Mouse (Mus musculus): ENCODE measurements around the gene Aadat. TPM values are rescaled to one million over a fixed set of nuclear protein-coding genes. Genes with fewer than 3 reads are reported as not detected.
"Not testable (repeated sequence)": the region's sequence is repeated elsewhere in the genome, so short reads cannot be mapped to it uniquely, and the experiment has no call there.

The Aadat gene
- polyA plus RNA-seq, 1 experiment from 2014 or later, result 2.4 TPM

- DNase-seq (ENCODE audit: low spot score) (no peak), ATAC-seq (replicated peaks; ENCODE audit: insufficient number of reproducible peaks, low FRiP score, low TSS enrichment, low read depth) (no peak)
- H3K9me3 ChIP-seq (replicated peaks; ENCODE audit: control insufficient read depth, low read length), result no peaks in the 10 kb centered on the region
- H3K4me2 ChIP-seq (ENCODE audit: low read depth, low read length), result no peak overlapping the region
- H3K36me3 ChIP-seq (replicated peaks; ENCODE audit: control insufficient read depth, insufficient read depth, low read depth, low read length), result no peaks in the 10 kb centered on the region
- no peaks in the 10 kb centered on the region for H3K27me3 ChIP-seq (ENCODE audit: control insufficient read depth, insufficient read depth, low read length)
- no peak overlapping the region for H3K4me3 ChIP-seq (ENCODE audit: low read depth, low read length)
- no peak overlapping the region for H3K9ac ChIP-seq (replicated peaks; ENCODE audit: low read length)
- H3K27ac ChIP-seq (replicated peaks; ENCODE audit: low read depth, low read length), result no peak overlapping the region
- no peaks in the 10 kb centered on the region for H3K4me1 ChIP-seq (ENCODE audit: control insufficient read depth, insufficient read depth, low read length)
These were observed 12.6 kb downstream of the Aadat start for GRCm38 (mm10) chr8:60518286-60518685.

GRCm38 (mm10) chr8:60534945-60535344, 29.2 kb downstream of the Aadat start:
- no peak overlapping the region for H3K4me2 ChIP-seq (ENCODE audit: low read depth, low read length)

GRCm38 (mm10) chr8:60566783-60567182, 61.1 kb downstream of the Aadat start:
- ATAC-seq (replicated peaks; ENCODE audit: insufficient number of reproducible peaks, low FRiP score, low TSS enrichment, low read depth), result no peak
- DNase-seq (ENCODE audit: low spot score), result no peak
- Histone ChIP-seq H3K9me3 (replicated peaks; ENCODE audit: control insufficient read depth, low read length) (no peaks in the 10 kb centered on the region), H3K36me3 (replicated peaks; ENCODE audit: control insufficient read depth, insufficient read depth, low read depth, low read length) (no peaks in the 10 kb centered on the region), H3K9ac (replicated peaks; ENCODE audit: low read length) (no peak overlapping the region), H3K27ac (replicated peaks; ENCODE audit: low read depth, low read length) (no peak overlapping the region), H3K4me1 (ENCODE audit: control insufficient read depth, insufficient read depth, low read length) (no peaks in the 10 kb centered on the region), H3K27me3 (ENCODE audit: control insufficient read depth, insufficient read depth, low read length) (no peaks in the 10 kb centered on the region), H3K4me2 (ENCODE audit: low read depth, low read length) (no peak overlapping the region), H3K4me3 (ENCODE audit: low read depth, low read length) (no peak overlapping the region)
- 67% methylated on average over 3 of the region's 3 CpGs for WGBS

More at GRCm38 (mm10) chr8:60534945-60535344, 29.2 kb downstream of the Aadat start:
- H3K4me3 ChIP-seq (ENCODE audit: low read depth, low read length), result no peak overlapping the region
- no peaks in the 10 kb centered on the region for H3K27me3 ChIP-seq (ENCODE audit: control insufficient read depth, insufficient read depth, low read length)
- ATAC-seq (replicated peaks; ENCODE audit: insufficient number of reproducible peaks, low FRiP score, low TSS enrichment, low read depth) (no peak), DNase-seq (ENCODE audit: low spot score) (no peak)
- H3K4me1 ChIP-seq (ENCODE audit: control insufficient read depth, insufficient read depth, low read length), result no peaks in the 10 kb centered on the region
- 52% methylated on average over 2 of the region's 2 CpGs for WGBS
- no peak overlapping the region for H3K27ac ChIP-seq (replicated peaks; ENCODE audit: low read depth, low read length)
- no peak overlapping the region for H3K9ac ChIP-seq (replicated peaks; ENCODE audit: low read length)
- no peaks in the 10 kb centered on the region for H3K36me3 ChIP-seq (replicated peaks; ENCODE audit: control insufficient read depth, insufficient read depth, low read depth, low read length)
- H3K9me3 ChIP-seq (replicated peaks; ENCODE audit: control insufficient read depth, low read length), result no peaks in the 10 kb centered on the region

DNA sequence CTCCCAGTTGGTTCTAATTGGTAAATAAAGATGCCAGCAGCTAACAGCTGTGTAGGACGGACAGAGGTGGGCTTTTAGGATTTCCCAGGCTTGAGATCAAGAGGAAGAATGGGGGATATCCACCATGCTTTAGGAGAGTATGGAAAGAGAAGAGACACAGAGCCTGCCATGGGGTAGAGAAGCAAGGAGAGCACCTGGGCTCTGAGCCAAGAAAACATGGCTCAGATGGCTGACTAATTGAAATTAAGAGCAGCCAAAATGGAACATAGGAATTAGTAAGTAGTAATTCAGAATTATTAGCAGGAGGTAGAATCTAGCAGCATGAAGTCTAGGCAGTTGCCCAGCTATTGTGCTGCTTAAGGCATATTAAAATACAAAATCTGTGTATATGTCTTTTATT, 71.5 kb downstream of the Aadat start:
- ATAC-seq (replicated peaks; ENCODE audit: insufficient number of reproducible peaks, low FRiP score, low TSS enrichment, low read depth), result no peak
- H3K4me1 ChIP-seq (ENCODE audit: control insufficient read depth, insufficient read depth, low read length), result no peaks in the 10 kb centered on the region
- WGBS, result 58% methylated on average over 1 of the region's 1 CpGs
- H3K36me3 ChIP-seq (replicated peaks; ENCODE audit: control insufficient read depth, insufficient read depth, low read depth, low read length), result no peaks in the 10 kb centered on the region
- no peak overlapping the region for H3K4me2 ChIP-seq (ENCODE audit: low read depth, low read length)
- H3K9me3 ChIP-seq (replicated peaks; ENCODE audit: control insufficient read depth, low read length), result no peaks in the 10 kb centered on the region
- H3K27ac ChIP-seq (replicated peaks; ENCODE audit: low read depth, low read length), result no peak overlapping the region
- DNase-seq (ENCODE audit: low spot score), result no peak
- no peak overlapping the region for H3K9ac ChIP-seq (replicated peaks; ENCODE audit: low read length)
- H3K27me3 ChIP-seq (ENCODE audit: control insufficient read depth, insufficient read depth, low read length), result no peaks in the 10 kb centered on the region
- no peak overlapping the region for H3K4me3 ChIP-seq (ENCODE audit: low read depth, low read length)

DNA sequence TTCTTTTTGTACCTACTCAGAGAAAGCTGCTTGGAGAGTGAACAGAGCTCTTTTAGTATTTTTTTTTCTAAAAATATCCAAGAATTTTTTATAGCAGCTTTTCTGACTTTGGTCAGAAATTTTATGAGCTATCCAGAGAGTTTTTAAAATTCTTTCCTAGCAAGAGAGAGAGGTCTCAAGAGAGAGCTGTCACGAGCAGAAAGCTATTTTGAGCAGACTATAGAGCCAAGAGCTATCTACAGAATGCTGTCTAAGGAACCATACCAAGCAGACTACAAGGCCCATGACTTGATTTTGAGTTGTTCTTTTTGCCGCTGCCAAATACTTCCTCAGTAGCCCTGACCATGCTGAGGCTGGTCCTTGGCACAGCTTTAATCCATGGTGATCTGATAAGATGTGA, 77.6 kb downstream of the Aadat start:
- WGBS, result 82% methylated on average over 2 of the region's 2 CpGs
- H3K4me1 ChIP-seq (ENCODE audit: control insufficient read depth, insufficient read depth, low read length), result no peaks in the 10 kb centered on the region
- H3K36me3 ChIP-seq (replicated peaks; ENCODE audit: control insufficient read depth, insufficient read depth, low read depth, low read length), result no peaks in the 10 kb centered on the region
- no peaks in the 10 kb centered on the region for H3K9me3 ChIP-seq (replicated peaks; ENCODE audit: control insufficient read depth, low read length)
- ATAC-seq (replicated peaks; ENCODE audit: insufficient number of reproducible peaks, low FRiP score, low TSS enrichment, low read depth), result no peak
- H3K4me3 ChIP-seq (ENCODE audit: low read depth, low read length), result no peak overlapping the region
- H3K27ac ChIP-seq (replicated peaks; ENCODE audit: low read depth, low read length), result no peak overlapping the region
- DNase-seq (ENCODE audit: low spot score), result no peak
- no peak overlapping the region for H3K4me2 ChIP-seq (ENCODE audit: low read depth, low read length)
- H3K9ac ChIP-seq (replicated peaks; ENCODE audit: low read length), result no peak overlapping the region
- H3K27me3 ChIP-seq (ENCODE audit: control insufficient read depth, insufficient read depth, low read length), result no peaks in the 10 kb centered on the region

DNA sequence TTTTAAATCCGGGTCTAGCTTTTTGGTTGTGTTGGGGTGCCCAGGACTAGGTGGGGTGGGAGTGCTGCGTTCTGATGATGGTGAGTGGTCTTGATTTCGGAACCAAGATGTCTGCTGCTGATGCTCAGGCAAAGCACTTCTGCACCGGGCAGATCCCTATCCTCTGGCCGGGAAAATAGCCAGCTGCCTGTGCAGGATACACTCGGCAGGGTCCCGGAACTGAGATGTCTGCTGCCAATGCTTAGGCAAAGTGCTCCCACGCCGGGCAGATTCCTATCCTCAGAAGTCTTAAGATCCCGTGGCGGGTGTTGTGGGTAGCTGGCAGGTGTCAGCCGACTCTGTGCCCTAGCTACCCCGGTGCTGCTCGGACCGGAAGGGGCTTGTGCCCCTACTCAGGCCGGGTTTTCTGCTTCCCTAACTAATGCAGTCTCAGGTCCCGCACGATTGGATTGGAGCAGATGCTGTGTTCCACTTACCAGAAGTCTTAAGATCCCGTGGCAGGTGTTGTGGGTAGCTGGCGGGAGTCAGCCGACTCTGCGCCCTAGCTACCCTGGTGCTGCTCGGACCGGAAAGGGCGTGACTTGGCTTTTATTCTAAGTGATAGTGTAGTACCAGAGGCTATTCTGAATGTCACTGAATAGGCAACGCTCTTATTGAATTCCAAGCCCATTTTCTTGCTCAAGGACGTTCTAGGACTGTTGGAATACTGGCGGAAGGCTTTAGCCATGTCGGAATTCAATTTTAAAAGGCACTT, 85.8 kb downstream of the Aadat start:
- H3K27ac ChIP-seq (replicated peaks; ENCODE audit: low read depth, low read length); H3K9ac ChIP-seq (replicated peaks; ENCODE audit: low read length); H3K4me1 ChIP-seq (ENCODE audit: control insufficient read depth, insufficient read depth, low read length); DNase-seq (ENCODE audit: low spot score); ATAC-seq (replicated peaks; ENCODE audit: insufficient number of reproducible peaks, low FRiP score, low TSS enrichment, low read depth); H3K9me3 ChIP-seq (replicated peaks; ENCODE audit: control insufficient read depth, low read length); H3K27me3 ChIP-seq (ENCODE audit: control insufficient read depth, insufficient read depth, low read length); H3K4me2 ChIP-seq (ENCODE audit: low read depth, low read length); H3K4me3 ChIP-seq (ENCODE audit: low read depth, low read length); H3K36me3 ChIP-seq (replicated peaks; ENCODE audit: control insufficient read depth, insufficient read depth, low read depth, low read length): not testable (repeated sequence)
- 87% methylated on average over 29 of the region's 29 CpGs for WGBS

GRCm38 (mm10) chr8:60594761-60595160, 89.0 kb downstream of the Aadat start:
- H3K9ac ChIP-seq (replicated peaks; ENCODE audit: low read length), result no peak overlapping the region
- no peaks in the 10 kb centered on the region for H3K4me1 ChIP-seq (ENCODE audit: control insufficient read depth, insufficient read depth, low read length)
- no peaks in the 10 kb centered on the region for H3K27me3 ChIP-seq (ENCODE audit: control insufficient read depth, insufficient read depth, low read length)
- H3K36me3 ChIP-seq (replicated peaks; ENCODE audit: control insufficient read depth, insufficient read depth, low read depth, low read length), result no peaks in the 10 kb centered on the region
- no peaks in the 10 kb centered on the region for H3K9me3 ChIP-seq (replicated peaks; ENCODE audit: control insufficient read depth, low read length)
- ATAC-seq (replicated peaks; ENCODE audit: insufficient number of reproducible peaks, low FRiP score, low TSS enrichment, low read depth), result no peak
- peak; percentile 38 for DNase-seq (ENCODE audit: low spot score)
- WGBS, result 64% methylated on average over 3 of the region's 3 CpGs
- H3K4me2 ChIP-seq (ENCODE audit: low read depth, low read length), result no peak overlapping the region
- no peak overlapping the region for H3K4me3 ChIP-seq (ENCODE audit: low read depth, low read length)
- no peak overlapping the region for H3K27ac ChIP-seq (replicated peaks; ENCODE audit: low read depth, low read length)
